Mouse (Mus musculus) frontal cortex, adult 2 months (tissue): ENCODE data around the gene Alx3. TPM values are rescaled to one million over a fixed set of nuclear protein-coding genes. Genes with fewer than 3 reads are reported as not detected.

Experiments used
- polyA plus RNA-seq: library from polyadenylated mRNA; depleted of rRNA; stranded (reverse); fragments of >200 nt; gene quantifications from 2 replicates; pipeline ENCODE4 v1.2.3, GENCODE M21; 2012; rRNA removed

Alx3 gene
- polyA plus RNA-seq, 1 experiment: 8.1 TPM

Other genes starting within 250 kb of the Alx3 start
- 45.5 and 50.1 TPM in 2 replicates for gene Kcnc4, start 135.5 kb upstream of the Alx3 start, polyA plus RNA-seq
- gene Slc6a17, start 77.0 kb upstream of the Alx3 start, polyA plus RNA-seq: 182 and 214 TPM in 2 replicates
- 0.13 and 0.26 TPM in 2 replicates for gene Ubl4b, start 40.0 kb upstream of the Alx3 start, polyA plus RNA-seq
- gene Gm10961, start 36.3 kb downstream of the Alx3 start, polyA plus RNA-seq: not detected in 2 replicates
- gene Strip1, start 36.7 kb downstream of the Alx3 start, polyA plus RNA-seq: 74.4 and 79.2 TPM in 2 replicates
- 321 TPM in 2 replicates for gene Ahcyl1, start 101.5 kb downstream of the Alx3 start, polyA plus RNA-seq
- gene Csf1, start 165.4 kb downstream of the Alx3 start, polyA plus RNA-seq: 14.1 and 14.5 TPM in 2 replicates